Mouse (Mus musculus): ENCODE results near the gene Nkd1. TPM values are rescaled to one million over a fixed set of nuclear protein-coding genes. Genes with fewer than 3 reads are reported as not detected.

Gene Nkd1
- total RNA-seq, 2 experiments from 2014 or later, result 10.8 to 15.0 TPM

DNA sequence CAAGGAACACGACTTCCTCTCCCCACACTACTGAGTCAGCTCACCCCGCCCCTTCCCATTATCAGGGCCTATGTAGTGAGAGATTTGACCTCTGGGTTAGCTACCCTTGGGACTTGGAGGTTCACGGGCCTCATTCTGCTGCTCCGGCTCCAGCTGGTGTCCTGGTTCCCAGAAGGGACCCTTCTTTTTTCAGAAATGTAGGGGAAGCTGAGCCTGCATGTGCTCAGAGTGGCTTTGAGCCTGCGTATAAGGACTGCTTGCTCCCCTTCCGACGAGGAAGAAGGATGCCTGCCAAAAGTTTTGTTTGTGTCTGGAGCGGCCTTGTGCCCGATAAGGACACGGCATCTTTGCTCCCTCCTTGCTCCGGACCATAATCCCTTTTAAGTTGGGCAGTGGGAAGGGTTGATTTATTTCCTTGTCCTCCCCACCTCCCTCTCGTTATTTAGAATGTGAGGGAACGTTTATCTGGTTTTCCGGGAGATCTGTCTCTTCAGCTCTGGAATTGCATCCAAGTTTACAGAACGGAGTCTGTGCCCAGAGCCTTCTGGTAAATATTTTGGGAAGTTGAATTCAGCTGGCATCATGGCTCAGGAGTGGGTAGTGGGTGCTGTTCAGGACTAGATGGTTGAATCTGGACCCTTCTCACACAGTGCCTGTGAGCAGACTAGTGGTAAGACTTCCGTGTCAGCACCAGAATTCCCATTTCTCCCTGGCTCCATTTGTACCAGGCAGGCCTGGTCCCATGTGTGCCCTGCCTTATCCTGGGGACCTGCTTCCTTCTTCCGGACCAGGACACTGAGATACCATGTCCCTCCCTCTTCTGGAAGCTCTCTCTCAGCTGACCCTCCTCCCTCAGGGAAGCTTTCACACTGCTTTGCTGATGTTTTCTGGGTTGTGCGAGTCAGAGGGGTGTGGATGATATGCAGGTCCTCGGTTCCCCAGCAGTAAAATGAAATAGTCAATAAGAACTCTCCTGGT, 17.1 kb downstream of the Nkd1 start:
- no peak for DNase-seq (ENCODE audit: extremely low spot score in 1 of 2, low spot score in 1 of 2)

GRCm38 (mm10) chr8:88538976-88539371, 17.8 kb downstream of the Nkd1 start:
- no peak for DNase-seq (ENCODE audit: extremely low spot score in 1 of 2, low spot score in 1 of 2)

DNA sequence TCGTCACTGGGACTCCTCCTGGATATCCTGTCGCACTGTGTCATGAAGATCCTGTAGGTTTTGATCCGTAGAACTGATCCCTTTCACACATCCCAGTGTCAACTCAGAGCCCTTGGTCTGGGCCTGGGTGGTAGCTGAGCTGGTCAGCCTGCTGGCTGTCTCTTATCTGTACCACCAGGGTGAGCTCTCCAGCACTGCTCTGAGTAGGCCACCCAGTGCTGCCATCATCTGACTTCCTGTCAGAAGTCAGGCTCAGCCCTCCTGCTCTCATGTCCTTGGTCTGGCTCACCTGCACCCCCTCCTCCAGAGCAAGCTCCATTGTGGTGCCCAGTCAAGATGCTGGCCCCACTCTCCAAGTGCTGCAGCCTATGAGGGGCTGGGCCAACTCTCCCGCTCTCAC, 18.8 kb downstream of the Nkd1 start:
- no peak for DNase-seq (ENCODE audit: extremely low spot score in 1 of 2, low spot score in 1 of 2)

- no peak for DNase-seq (ENCODE audit: extremely low spot score in 1 of 2, low spot score in 1 of 2)
Measured at GRCm38 (mm10) chr8:88542596-88543213, 21.6 kb downstream of the Nkd1 start.

GRCm38 (mm10) chr8:88544677-88545076, 23.5 kb downstream of the Nkd1 start:
- no peak for DNase-seq (ENCODE audit: extremely low spot score in 1 of 2, low spot score in 1 of 2)

DNA sequence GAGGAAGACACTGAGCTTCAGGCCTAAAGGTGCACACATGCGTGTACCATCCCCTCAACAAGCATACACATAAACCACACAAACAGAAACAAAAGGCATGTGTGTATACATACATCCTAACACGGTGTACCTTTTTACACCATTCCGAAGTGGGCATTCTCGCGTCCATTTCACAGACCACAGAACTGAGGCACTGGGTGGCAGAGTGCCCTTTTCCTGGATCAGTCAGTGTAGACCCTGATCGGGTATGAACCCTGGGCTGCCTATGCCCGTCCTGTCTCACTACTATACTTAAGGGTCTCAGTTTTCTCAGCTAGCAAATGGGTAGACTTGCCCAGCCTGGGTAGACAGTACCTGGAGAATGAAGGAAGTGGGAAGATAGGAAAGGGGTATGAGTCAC, 24.3 kb downstream of the Nkd1 start:
- no peak for DNase-seq (ENCODE audit: extremely low spot score in 1 of 2, low spot score in 1 of 2)

- DNase-seq (ENCODE audit: extremely low spot score in 1 of 2, low spot score in 1 of 2), result no peak
Measured at GRCm38 (mm10) chr8:88546032-88546732, 25.0 kb downstream of the Nkd1 start.

- no peak for DNase-seq (ENCODE audit: extremely low spot score in 1 of 2, low spot score in 1 of 2)
Measured at GRCm38 (mm10) chr8:88555669-88556068, 34.5 kb downstream of the Nkd1 start.

DNA sequence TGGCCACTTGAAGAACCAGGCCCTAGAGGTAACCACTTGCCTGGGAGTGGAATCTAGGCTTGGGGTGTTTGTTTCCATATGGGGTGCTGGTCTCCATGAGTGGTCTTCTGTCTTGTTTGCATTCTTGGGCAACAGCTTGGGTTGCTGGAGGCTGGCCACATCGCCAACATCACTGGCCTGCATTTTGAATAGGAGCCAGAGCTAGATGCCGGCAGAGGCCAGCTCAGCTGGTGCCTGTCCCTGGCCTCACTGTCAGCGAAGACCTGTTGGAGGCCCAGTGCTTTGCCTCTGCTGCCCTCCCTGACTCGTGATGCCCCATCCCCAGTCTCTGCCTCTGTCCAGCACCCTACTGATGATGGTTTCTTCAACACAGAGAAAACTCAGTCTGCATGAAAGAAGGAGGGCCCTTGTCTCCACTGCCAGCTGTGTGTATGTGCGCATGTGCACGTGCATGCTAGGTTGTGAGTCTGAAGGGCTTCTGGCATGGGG, 38.9 kb downstream of the Nkd1 start:
- DNase-seq (ENCODE audit: extremely low spot score in 1 of 2, low spot score in 1 of 2), result no peak

- DNase-seq (ENCODE audit: extremely low spot score in 1 of 2, low spot score in 1 of 2), result no peak
Measured at GRCm38 (mm10) chr8:88561402-88561801, 40.2 kb downstream of the Nkd1 start.

- no peak for DNase-seq (ENCODE audit: extremely low spot score in 1 of 2, low spot score in 1 of 2)
Measured at GRCm38 (mm10) chr8:88564256-88564903, 43.2 kb downstream of the Nkd1 start.

- DNase-seq (ENCODE audit: extremely low spot score in 1 of 2, low spot score in 1 of 2), result no peak
Measured at GRCm38 (mm10) chr8:88566119-88566518, 45.0 kb downstream of the Nkd1 start.

DNA sequence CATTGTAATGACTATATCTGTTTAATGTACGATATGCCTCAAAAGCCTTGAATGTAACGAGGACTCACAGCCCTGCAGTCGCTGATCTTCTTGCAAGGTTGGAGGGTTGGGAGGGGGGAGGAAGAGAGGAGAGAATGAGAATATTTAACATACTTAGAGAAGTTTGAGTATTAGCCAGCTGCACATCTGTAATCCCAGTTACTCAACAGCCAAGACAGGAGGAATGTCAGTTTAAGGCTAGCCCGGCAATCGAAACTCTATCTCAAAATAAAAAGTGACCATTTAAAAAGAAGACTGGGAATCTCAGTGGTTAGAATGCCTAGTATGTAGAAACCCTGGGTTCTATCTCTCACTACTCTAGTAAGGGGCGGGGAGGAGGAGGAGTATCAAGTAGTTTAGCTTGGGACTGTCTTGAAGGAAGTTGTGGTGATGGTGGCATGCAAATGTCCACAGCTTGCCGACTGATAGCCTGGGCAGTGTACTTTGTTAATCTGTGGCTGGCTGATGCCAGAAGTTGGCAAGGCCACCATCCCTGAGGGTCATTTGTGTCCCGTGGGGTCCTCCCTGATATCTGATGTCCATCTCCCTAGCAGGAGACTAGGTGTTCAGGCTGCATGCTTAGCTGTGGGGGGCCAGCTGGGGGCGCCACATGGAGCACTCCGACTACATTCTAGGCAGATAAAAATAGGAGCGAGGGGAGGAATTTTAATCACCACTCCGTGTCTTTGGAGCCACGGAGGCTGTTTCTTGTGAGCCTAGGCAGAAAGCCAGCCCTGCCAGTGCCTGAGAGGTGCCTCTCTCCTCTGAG, 46.4 kb downstream of the Nkd1 start:
- DNase-seq (ENCODE audit: extremely low spot score in 1 of 2, low spot score in 1 of 2), result peak in 1 of 2 experiments; percentile 44

DNA sequence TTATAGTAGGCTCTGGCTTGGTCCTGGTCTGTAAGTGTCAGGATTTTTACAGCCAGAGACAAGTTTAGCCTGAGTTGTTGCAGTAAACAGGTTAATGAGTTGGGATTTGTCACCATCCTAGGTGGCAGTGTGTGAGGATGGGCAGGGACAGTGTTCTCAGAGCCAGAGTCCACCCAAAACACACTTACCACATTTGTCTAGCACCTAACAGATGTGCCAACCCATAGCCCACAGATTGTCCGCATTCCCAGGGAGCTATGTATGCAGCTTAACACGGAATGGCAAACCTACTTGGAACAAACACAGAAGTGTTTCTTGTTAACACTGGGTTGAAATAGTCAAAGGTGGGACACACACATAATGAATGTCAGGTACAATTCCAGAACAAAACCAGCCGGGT, 47.1 kb downstream of the Nkd1 start:
- DNase-seq (ENCODE audit: extremely low spot score in 1 of 2, low spot score in 1 of 2), result no peak

DNA sequence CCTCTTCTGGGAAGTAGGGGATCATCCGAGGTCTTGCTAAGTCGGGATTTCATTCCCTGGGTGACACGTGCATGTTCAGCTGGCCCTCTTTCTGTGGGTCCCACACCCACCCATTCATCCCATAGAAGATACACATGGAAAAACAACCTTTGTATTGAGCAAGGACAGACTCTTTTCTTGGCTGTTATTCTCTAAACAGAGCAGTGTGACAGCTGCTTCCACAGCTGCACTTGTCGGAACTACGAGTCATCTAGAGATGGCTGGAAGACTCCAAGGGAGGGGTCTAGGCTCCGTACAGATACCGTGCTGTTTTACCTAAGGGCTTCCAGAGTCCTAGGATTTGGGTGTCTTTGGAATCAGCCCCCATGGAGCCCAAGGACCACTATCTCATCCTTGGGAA, 48.2 kb downstream of the Nkd1 start:
- DNase-seq (ENCODE audit: extremely low spot score in 1 of 2, low spot score in 1 of 2), result no peak

- no peak for DNase-seq (ENCODE audit: extremely low spot score in 1 of 2, low spot score in 1 of 2)
Measured at GRCm38 (mm10) chr8:88570293-88570998, 49.3 kb downstream of the Nkd1 start.

- no peak for DNase-seq (ENCODE audit: extremely low spot score in 1 of 2, low spot score in 1 of 2)
Measured at GRCm38 (mm10) chr8:88571434-88572184, 50.5 kb downstream of the Nkd1 start.

DNA sequence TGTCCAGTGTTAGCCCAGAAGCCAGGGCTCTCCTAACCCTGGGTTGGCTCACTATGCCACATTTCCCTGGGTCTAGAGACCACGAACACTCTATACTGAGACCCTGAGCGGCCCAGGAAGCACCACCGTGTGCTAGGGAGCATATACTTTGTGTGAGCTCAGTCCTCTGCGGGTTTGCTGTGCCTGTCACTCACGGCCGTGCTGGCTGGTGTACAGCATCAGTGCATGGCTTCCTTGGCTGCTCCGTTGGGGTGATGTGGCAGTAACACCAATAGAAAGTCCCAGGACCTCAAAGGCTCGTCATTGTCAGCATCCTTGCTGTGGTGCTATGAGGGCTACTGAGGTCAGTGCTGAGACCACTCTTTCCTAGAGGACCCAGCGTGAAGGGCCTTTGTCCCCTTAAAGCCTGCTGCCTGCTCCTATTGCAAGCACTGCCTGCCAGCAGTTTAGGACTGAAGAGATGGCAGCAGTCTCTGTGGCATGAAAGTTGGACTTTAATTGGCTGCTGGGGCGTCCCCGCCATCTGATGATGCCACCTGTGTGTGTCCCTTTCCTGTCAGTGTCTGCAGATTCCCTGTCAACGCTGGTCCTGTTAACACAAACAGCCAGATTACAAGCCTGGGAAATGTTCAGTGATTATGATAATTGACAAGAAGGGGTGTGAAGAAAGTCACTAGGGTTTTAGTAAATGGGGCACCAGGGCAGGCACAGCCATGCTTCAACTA, 51.2 kb downstream of the Nkd1 start:
- DNase-seq (ENCODE audit: extremely low spot score in 1 of 2, low spot score in 1 of 2), result no peak

Measured in layer of hippocampus, postnatal 25 days (tissue).